Mouse (Mus musculus): ENCODE measurements around the gene Gm3625.
"Not testable (repeated sequence)": the region's sequence is repeated elsewhere in the genome, so short reads cannot be mapped to it uniquely, and the experiment has no call there.

Gm3625 gene

DNA sequence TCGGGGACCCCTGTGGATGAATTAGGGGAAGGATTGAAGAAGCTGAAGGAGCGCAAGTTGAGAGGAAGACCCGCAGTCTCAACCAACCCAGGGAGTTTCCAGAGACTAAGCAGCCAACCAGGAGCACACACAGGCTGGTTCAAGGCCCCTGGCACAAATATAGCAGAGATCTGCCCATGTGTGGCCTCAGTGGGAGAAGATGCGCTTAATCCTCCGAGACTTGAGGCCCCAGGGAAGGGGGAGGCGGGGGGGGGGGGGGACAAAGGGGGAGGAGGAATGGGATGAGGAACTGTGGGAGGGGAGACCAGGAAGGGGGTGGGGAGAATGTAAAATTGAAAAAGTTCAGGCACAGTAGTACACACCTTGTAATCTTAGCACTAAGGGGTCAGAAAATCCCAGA lies 37.3 kb downstream of the Gm3625 start:
- no peak for DNase-seq (ENCODE audit: low read depth)

DNA sequence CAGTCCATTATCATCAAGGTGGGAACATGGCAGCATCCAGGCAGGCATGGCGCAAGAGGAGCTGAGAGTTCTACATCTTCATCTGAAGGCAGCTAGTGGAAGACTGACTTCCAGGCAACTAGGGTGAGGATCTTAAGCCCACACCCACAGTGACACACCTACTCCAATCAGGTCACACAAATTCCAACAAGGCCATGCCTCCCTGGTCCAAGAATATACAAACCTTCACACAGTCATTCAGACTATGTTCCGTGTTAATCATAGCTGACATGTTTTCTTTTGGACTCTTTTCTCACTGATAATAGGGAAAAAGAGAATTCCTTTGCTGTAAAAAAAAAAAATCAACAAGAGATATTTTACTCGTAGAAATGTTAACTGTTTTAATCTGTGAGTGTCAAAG lies 39.0 kb downstream of the Gm3625 start:
- not testable (repeated sequence) for DNase-seq (ENCODE audit: low read depth)

DNA sequence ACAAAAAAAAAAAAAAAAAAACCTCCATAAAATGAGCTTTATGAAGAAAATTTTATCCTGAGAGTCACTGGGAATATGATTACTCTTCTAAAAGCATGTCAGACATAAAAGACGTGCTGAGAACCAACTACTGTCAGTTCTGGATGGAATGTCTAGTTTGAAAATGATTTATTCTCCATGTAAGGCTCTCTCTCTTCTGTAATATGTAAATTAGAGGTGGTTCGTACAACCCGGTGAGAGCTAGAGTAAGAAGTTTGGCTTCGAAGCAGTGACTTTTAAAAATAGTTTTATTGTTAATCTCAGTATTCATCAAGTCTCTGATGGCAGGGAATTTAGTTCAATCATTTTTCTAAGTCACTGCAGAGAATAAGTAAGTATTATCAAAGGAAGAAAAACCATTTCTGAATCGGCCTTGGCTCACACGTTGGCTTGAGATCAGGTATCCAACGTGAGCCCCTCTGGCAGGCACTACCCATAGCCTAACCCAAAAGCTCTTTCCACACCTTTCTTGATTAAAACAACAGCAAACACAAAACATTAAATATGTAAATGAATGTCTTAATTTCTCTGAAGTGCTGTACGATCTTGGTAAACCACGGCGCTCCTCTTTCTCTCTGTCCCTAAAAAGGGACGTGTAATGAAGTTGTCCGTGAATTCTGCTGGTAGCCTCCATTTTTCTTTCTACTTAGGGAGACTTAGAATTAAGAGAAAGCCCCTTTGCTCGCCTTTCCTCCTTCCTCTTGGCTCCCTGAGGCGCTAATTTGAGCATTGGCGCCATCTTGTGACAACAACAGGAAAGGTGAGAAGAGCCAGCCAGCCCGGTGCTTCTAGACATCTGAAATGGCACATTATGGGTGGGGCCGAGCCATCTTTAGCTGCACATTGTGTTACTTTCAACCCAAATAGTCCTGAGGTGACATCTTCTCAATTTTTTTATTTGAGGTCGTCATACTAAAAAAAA lies 44.4 kb downstream of the Gm3625 start:
- peak; percentile 88 for DNase-seq (ENCODE audit: low read depth)

DNA sequence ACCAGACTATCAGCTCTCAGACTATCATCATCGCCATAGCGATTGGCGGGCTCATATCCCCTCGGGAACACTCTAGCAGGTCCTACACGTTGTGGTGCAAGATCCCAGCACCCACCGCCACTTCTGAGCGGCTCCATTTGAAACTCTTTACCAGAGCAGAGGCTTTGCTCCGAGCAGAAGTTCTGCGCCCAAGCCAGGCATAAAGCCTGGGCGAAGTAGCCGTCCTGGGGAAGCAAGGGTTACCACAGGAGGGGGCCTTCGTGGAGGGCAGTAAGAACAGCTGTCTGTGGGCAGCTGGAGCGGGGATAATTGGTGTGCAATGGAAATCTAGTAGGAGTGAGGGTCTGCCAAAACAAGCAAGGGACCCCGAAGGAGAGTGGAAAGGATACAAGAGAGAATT lies 45.2 kb downstream of the Gm3625 start:
- DNase-seq (ENCODE audit: low read depth) = no peak

DNA sequence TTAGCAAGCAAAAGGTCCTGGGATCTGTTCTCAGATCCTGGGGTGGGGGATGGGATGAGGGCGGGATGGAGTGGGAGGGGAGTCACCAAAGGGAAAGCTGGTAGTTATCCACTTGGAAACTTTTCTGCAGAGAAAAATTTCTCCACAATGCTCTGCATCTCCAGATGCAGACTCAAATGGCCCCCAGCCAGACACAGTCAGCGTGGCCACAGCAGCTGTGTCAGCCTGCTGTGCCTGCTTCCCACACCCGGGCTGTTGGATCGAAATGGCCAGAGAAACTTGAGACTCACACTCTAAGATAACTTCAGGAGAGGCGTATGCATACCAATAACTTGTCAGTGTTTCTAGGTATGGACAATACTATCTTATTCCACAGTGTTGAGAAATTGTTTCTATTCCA lies 46.2 kb downstream of the Gm3625 start:
- DNase-seq (ENCODE audit: low read depth) = no peak

DNA sequence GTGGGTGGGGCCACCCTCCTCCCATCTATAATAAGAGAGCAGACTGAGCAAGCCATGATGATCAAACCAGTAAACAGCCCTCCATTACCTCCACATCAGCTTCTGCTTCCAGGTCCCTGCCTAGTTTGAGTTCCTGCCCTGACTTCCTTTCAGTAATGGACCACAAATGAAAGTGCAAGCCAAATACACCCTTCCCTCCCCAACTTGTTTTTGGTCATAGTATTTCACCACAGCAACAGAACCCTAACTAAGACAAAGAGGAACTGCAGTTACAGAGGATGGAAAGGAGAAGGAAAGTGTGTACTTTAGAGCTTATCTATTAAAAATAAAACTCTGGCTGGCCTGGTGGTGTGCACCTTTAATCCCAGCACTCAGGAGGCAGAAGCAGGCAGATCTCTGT lies 47.3 kb downstream of the Gm3625 start:
- DNase-seq (ENCODE audit: low read depth) = no peak

DNA sequence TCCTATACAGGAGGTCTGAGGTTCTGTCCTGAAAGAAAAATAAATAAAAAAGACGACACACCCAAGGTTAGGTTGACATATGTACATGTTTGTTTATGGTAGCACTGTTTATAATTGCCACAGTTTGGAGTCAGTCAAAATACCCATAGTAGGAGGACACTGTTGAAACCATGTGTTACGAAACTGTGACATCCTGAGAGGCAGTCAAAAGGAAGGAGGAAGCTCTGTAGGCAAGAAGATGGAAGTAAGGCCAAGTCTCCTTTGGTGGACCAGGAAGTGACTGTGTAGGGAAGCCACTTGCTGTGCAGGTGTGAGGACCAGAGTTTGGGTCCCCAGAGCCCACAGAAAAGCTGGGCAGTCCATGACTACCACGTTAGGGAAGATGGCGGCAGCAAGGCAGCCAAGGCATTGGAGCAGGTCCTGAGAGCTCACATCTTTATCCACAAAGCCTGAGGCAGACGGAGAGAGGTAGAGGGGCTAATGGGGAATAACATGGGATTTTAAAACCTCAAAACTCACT lies 48.3 kb downstream of the Gm3625 start:
- DNase-seq (ENCODE audit: low read depth) = no peak
